Mouse (Mus musculus): ENCODE data around the gene Cpsf6.

Gene Cpsf6

GRCm38 (mm10) chr10:117379908-117380307 lies at the start of gene Cpsf6:
TSS of gene Cpsf6 (minus strand) at chr10:117380015.
- no peak for DNase-seq

GRCm38 (mm10) chr10:117426615-117426969 lies 46.8 kb upstream of the Cpsf6 start:
- no peak for DNase-seq

GRCm38 (mm10) chr10:117425907-117426614 lies 46.2 kb upstream of the Cpsf6 start:
- DNase-seq: no peak

- no peak for DNase-seq
These were observed 45.2 kb upstream of the Cpsf6 start for GRCm38 (mm10) chr10:117425013-117425412.

GRCm38 (mm10) chr10:117424146-117424905 lies 44.5 kb upstream of the Cpsf6 start:
- no peak for DNase-seq

- no peak for DNase-seq
These were observed 43.5 kb upstream of the Cpsf6 start for GRCm38 (mm10) chr10:117423025-117424002.

GRCm38 (mm10) chr10:117422174-117422808 lies 42.5 kb upstream of the Cpsf6 start:
- DNase-seq: no peak

GRCm38 (mm10) chr10:117421283-117422107 lies 41.7 kb upstream of the Cpsf6 start:
- DNase-seq: no peak

- DNase-seq: no peak
These were observed 40.9 kb upstream of the Cpsf6 start for GRCm38 (mm10) chr10:117420502-117421282.

GRCm38 (mm10) chr10:117419577-117420290 lies 39.9 kb upstream of the Cpsf6 start:
- no peak for DNase-seq

GRCm38 (mm10) chr10:117418668-117419237 lies 38.9 kb upstream of the Cpsf6 start:
- DNase-seq: no peak

GRCm38 (mm10) chr10:117417772-117418667 lies 38.2 kb upstream of the Cpsf6 start:
- DNase-seq: no peak

- DNase-seq: no peak
These were observed 37.6 kb upstream of the Cpsf6 start for GRCm38 (mm10) chr10:117417470-117417767.

- DNase-seq: no peak
These were observed 37.0 kb upstream of the Cpsf6 start for GRCm38 (mm10) chr10:117416636-117417469.

GRCm38 (mm10) chr10:117416095-117416494 lies 36.3 kb upstream of the Cpsf6 start:
- no peak for DNase-seq

GRCm38 (mm10) chr10:117415364-117416057 lies 35.7 kb upstream of the Cpsf6 start:
- DNase-seq: no peak

GRCm38 (mm10) chr10:117414726-117415125 lies 34.9 kb upstream of the Cpsf6 start:
- no peak for DNase-seq
